Mouse (Mus musculus) kidney, adult 2 months (tissue): Measurements from ENCODE around the gene Olfr279. TPM values are rescaled to one million over a fixed set of nuclear protein-coding genes. Genes with fewer than 3 reads are reported as not detected.
A peak's percentile ranks its signal among the peaks of the same experiment; 100 is the strongest.

Experiments used
- DNase-seq: peaks from one replicate; pipeline ENCODE4 v3.0.0; 2021
- H3K27ac ChIP-seq: fragments of 200-500 bp; 2 replicates; pipeline ENCODE4 v1.5.1; 2012; ENCODE audit warnings: low read depth, low read length, control low read depth, inconsistent platforms; ENCODE audit not compliant: insufficient read depth
- H3K27me3 ChIP-seq: fragments of 200-500 bp; replicated peaks from 2 replicates; pipeline ENCODE4 v1.6.1; 2012; ENCODE audit warnings: mild to moderate bottlenecking, moderate library complexity, low read length, inconsistent platforms; ENCODE audit not compliant: control insufficient read depth, insufficient read depth
- H3K36me3 ChIP-seq: fragments of 200-500 bp; 2 replicates; pipeline ENCODE4 v1.6.1; 2012; ENCODE audit warnings: mild to moderate bottlenecking, moderate library complexity, low read length, inconsistent platforms; ENCODE audit not compliant: control insufficient read depth, insufficient read depth
- H3K4me1 ChIP-seq: fragments of 200-500 bp; 2 replicates; pipeline ENCODE4 v1.6.1; 2011; ENCODE audit warnings: low read length; ENCODE audit not compliant: control insufficient read depth, insufficient read depth
- H3K4me3 ChIP-seq: fragments of 200-500 bp; 2 replicates; pipeline ENCODE4 v1.5.1; 2011; ENCODE audit warnings: mild to moderate bottlenecking, low read depth, low read length, control low read depth; ENCODE audit not compliant: insufficient read depth
- CTCF ChIP-seq: fragments of 200-500 bp; conservative IDR thresholded peaks from 2 replicates; pipeline ENCODE4 v1.5.1; 2011; ENCODE audit warnings: low read depth, mild to moderate bottlenecking, control low read depth, low read length, moderate library complexity, mixed read lengths; ENCODE audit not compliant: insufficient read depth, insufficient read length
- POLR2A ChIP-seq: fragments of 200-500 bp; IDR thresholded peaks from one replicate; pipeline ENCODE4 v1.6.1; 2011; ENCODE audit warnings: low read depth, low read length, control low read depth
- WGBS: fragments of 180-500 bp; shearing (Covaris S2); methylation state at CpG from one replicate; pipeline ENCODE4 v1.1.7; 2018; 5-methylcytosine and 5-hydroxymethylcytosine counted together
- polyA plus RNA-seq: library from polyadenylated mRNA; depleted of rRNA; stranded (reverse); fragments of >200 nt; gene quantifications from 2 replicates; pipeline ENCODE4 v1.2.3, GENCODE M21; 2012; rRNA removed

Gene Olfr279
- not detected in 2 replicates for polyA plus RNA-seq

GRCm38 (mm10) chr15:98492102-98492501, at the start of gene Olfr279:
Olfr279 (plus strand) TSS chr15:98492402.
- 58% methylated on average over 4 of the region's 4 CpGs for WGBS
- DNase-seq = no peak
- Histone ChIP-seq H3K36me3 (no peaks in the 10 kb centered on the region), H3K4me1 (no peaks in the 10 kb centered on the region), H3K4me3 (no peak within 1 kb of the TSS), H3K27ac (no peak within 1 kb of the TSS), H3K27me3 (no peaks in the 10 kb centered on the region)
- TF ChIP-seq POLR2A = no peak
- no peak for TF ChIP-seq CTCF

- Histone ChIP-seq H3K4me3 (no peak overlapping the region), H3K27ac (no peak overlapping the region), H3K36me3 (no peaks in the 10 kb centered on the region), H3K4me1 (no peaks in the 10 kb centered on the region), H3K27me3 (no peaks in the 10 kb centered on the region)
- 86% methylated on average over 3 of the region's 3 CpGs for WGBS
- DNase-seq = no peak
- no peak for TF ChIP-seq CTCF
- no peak for TF ChIP-seq POLR2A
These were observed 47.6 kb upstream of the Olfr279 start for GRCm38 (mm10) chr15:98444561-98444960.

- H3K4me3 ChIP-seq = no peak overlapping the region
- no peaks in the 10 kb centered on the region for H3K4me1 ChIP-seq
- no peaks in the 10 kb centered on the region for H3K27me3 ChIP-seq
- H3K27ac ChIP-seq = no peak overlapping the region
- peak; percentile 71 for DNase-seq
- 48% methylated on average over 4 of the region's 4 CpGs for WGBS
- no peaks in the 10 kb centered on the region for H3K36me3 ChIP-seq
- TF ChIP-seq CTCF (no peak), POLR2A (no peak)
These were observed 43.7 kb upstream of the Olfr279 start for GRCm38 (mm10) chr15:98448521-98448920.

GRCm38 (mm10) chr15:98452288-98452687, 39.9 kb upstream of the Olfr279 start, which contains the start of gene Olfr281:
Olfr281 (plus strand) TSS chr15:98452588.
- TF ChIP-seq CTCF (no peak), POLR2A (no peak)
- Histone ChIP-seq H3K4me1 (no peaks in the 10 kb centered on the region), H3K27me3 (no peaks in the 10 kb centered on the region), H3K4me3 (no peak within 1 kb of the TSS), H3K36me3 (no peaks in the 10 kb centered on the region), H3K27ac (no peak within 1 kb of the TSS)
- 89% methylated on average over 7 of the region's 7 CpGs for WGBS
- no peak for DNase-seq

DNA sequence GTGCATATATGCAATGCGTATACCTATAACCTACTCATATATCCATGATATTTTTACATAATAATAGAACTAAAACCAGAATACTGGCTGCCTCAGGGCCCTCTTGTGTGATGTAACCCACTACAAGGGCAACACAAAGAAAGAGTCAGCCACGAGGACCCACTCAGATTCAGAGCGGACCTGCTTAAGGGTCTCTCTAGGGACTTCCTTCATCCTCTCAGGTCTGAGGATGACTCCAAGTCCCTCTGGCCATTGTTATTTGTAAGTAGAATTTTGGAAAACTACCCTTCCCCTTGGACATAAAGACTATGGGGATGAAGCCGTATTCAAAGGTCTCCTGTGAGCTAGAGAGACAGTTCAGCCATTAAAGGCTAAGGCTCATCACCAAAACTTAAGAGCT, 22.6 kb upstream of the Olfr279 start, which contains the start of gene OR5BS1P:
Gene OR5BS1P (plus strand): TSS at position 301 of the 400 bp plus-strand sequence.
- H3K27ac ChIP-seq = no peak within 1 kb of the TSS
- DNase-seq = no peak
- H3K27me3 ChIP-seq = no peaks in the 10 kb centered on the region
- no peaks in the 10 kb centered on the region for H3K36me3 ChIP-seq
- TF ChIP-seq CTCF = no peak
- TF ChIP-seq POLR2A = no peak
- H3K4me1 ChIP-seq = no peaks in the 10 kb centered on the region
- H3K4me3 ChIP-seq = no peak within 1 kb of the TSS
- 92% methylated on average over 4 of the region's 4 CpGs for WGBS

GRCm38 (mm10) chr15:98471539-98471938, 20.7 kb upstream of the Olfr279 start:
- Histone ChIP-seq H3K36me3 (no peaks in the 10 kb centered on the region), H3K27ac (no peak overlapping the region), H3K4me1 (no peaks in the 10 kb centered on the region), H3K27me3 (no peaks in the 10 kb centered on the region), H3K4me3 (no peak overlapping the region)
- TF ChIP-seq POLR2A (no peak), CTCF (no peak)
- no peak for DNase-seq
- 91% methylated on average over 13 of the region's 13 CpGs for WGBS

GRCm38 (mm10) chr15:98474958-98475357, 17.2 kb upstream of the Olfr279 start:
- Histone ChIP-seq H3K4me3 (no peak overlapping the region), H3K27ac (no peak overlapping the region), H3K27me3 (no peaks in the 10 kb centered on the region), H3K36me3 (no peaks in the 10 kb centered on the region), H3K4me1 (no peaks in the 10 kb centered on the region)
- DNase-seq = no peak
- TF ChIP-seq CTCF (no peak), POLR2A (no peak)
- 84% methylated on average over 10 of the region's 10 CpGs for WGBS
